Mouse (Mus musculus) testis, adult 2 months (tissue): ENCODE measurements around the gene B4galnt4. TPM values are rescaled to one million over a fixed set of nuclear protein-coding genes. Genes with fewer than 3 reads are reported as not detected.

Source experiments
- H3K27ac ChIP-seq: fragments of 200-500 bp; 2 replicates; pipeline ENCODE4 v1.5.1; 2012; ENCODE audit warnings: low read depth, low read length; ENCODE audit not compliant: control insufficient read depth, insufficient read depth
- H3K27me3 ChIP-seq: fragments of 200-500 bp; 2 replicates; pipeline ENCODE4 v1.6.1; 2012; ENCODE audit warnings: mild to moderate bottlenecking, low read length, moderate library complexity; ENCODE audit not compliant: control insufficient read depth, insufficient read depth
- H3K36me3 ChIP-seq: fragments of 200-500 bp; 2 replicates; pipeline ENCODE4 v1.6.1; 2012; ENCODE audit warnings: mild to moderate bottlenecking, low read length; ENCODE audit not compliant: control insufficient read depth, insufficient read depth
- H3K4me1 ChIP-seq: fragments of 200-500 bp; 2 replicates; pipeline ENCODE4 v1.6.1; 2012; ENCODE audit warnings: low read length; ENCODE audit not compliant: control insufficient read depth, insufficient read depth
- H3K4me3 ChIP-seq: fragments of 200-500 bp; 2 replicates; pipeline ENCODE4 v1.5.1; 2012; ENCODE audit warnings: low read depth, mild to moderate bottlenecking, low read length, moderate library complexity, mixed read lengths; ENCODE audit not compliant: control insufficient read depth
- CTCF ChIP-seq: fragments of 200-500 bp; IDR thresholded peaks from 2 replicates; pipeline ENCODE4 v1.5.1; 2012; ENCODE audit warnings: low read depth, mild to moderate bottlenecking, inconsistent platforms, low read length, moderate library complexity; ENCODE audit not compliant: control insufficient read depth, insufficient read depth, insufficient replicate concordance
- POLR2A ChIP-seq: fragments of 200-500 bp; IDR thresholded peaks from 2 replicates; pipeline ENCODE4 v1.6.1; 2012; ENCODE audit warnings: low read depth, mild to moderate bottlenecking, inconsistent platforms, low read length, moderate library complexity; ENCODE audit not compliant: control insufficient read depth
- polyA plus RNA-seq: library from polyadenylated mRNA; depleted of rRNA; stranded (reverse); fragments of >200 nt; gene quantifications from 2 replicates; pipeline ENCODE4 v1.2.3, GENCODE M21; 2012

The B4galnt4 gene
- polyA plus RNA-seq, 1 experiment, result 18.0 TPM

GRCm38 (mm10) chr7:141056976-141057375 lies 3.9 kb upstream of the B4galnt4 start:
- Histone ChIP-seq H3K27me3 (no peaks in the 10 kb centered on the region; the same call in 1 of the 2 replicates), H3K4me1 (peaks cover 8% of the 10 kb centered on the region), H3K27ac (no peak overlapping the region), H3K36me3 (no peaks in the 10 kb centered on the region), H3K4me3 (no peak overlapping the region)
- TF ChIP-seq CTCF (no peak), POLR2A (no peak)

GRCm38 (mm10) chr7:141057541-141057940 lies 3.4 kb upstream of the B4galnt4 start:
- H3K4me1 ChIP-seq, result peaks cover 8% of the 10 kb centered on the region

DNA sequence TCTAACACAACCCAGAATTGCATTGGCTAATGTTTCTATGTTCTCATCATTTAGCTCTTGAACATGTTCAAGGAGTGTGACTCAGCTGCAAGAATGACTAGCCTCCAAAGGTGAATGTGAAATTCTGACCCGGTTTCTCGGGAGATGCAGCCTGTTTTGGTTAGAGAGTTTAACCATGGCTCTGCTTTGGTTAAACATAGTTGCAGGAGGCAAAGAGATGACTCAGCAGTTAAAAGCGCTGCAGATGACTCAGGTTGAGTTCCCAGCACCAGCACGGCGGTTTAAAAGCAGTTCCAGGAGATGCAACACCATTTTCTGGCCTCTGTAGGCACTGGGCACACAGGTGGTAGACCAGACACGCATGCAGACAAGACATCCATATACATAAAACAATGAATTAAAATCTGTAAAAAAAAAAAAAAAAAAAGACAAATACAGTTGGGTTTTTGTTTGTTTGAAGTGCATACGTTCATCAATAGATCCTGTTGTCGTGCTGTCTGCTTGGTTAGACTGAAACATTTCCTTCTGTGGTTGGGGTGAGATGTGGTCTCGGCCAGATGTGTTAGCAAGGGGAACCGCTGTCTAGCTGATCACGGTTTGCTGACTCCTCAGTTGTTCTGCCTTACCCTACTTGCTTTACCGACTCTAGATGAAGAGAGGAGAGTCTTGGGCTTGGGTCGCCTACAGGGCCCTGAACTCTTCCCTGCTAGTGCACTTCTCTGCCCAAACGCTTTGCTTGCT lies 2.1 kb upstream of the B4galnt4 start:
- H3K27me3 ChIP-seq, result no peaks in the 10 kb centered on the region; the same call in 1 of the 2 replicates
- H3K4me3 ChIP-seq, result no peak overlapping the region
- H3K36me3 ChIP-seq, result no peaks in the 10 kb centered on the region
- peaks cover 8% of the 10 kb centered on the region for H3K4me1 ChIP-seq
- TF ChIP-seq CTCF, result no peak
- TF ChIP-seq POLR2A, result no peak
- no peak overlapping the region for H3K27ac ChIP-seq

More at GRCm38 (mm10) chr7:141057541-141057940, 3.4 kb upstream of the B4galnt4 start:
- no peak overlapping the region for H3K27ac ChIP-seq
- no peaks in the 10 kb centered on the region; the same call in 1 of the 2 replicates for H3K27me3 ChIP-seq
- H3K4me3 ChIP-seq, result no peak overlapping the region
- no peak for TF ChIP-seq CTCF
- no peaks in the 10 kb centered on the region for H3K36me3 ChIP-seq

DNA sequence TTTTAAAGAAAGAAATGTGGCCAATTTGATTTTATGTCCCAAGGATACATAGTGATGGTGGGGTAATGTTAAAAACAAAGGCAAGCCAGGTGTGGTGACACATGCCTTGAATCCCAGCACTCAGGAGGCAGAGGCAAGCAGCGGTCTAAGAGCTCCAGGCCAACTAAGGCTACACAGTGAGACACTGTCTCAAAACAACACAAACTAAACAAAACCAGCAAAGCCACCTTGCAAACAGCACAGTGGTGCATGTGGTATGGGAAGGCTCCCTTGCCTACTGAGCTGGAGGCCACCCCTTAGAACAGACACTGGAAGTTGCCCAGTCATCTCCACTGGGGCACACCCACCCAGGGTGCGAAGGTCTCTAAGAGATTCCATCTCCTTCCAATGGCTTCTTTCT lies 975 bp upstream of the B4galnt4 start:
- TF ChIP-seq POLR2A (no peak), CTCF (no peak)
- Histone ChIP-seq H3K36me3 (no peaks in the 10 kb centered on the region), H3K27me3 (no peaks in the 10 kb centered on the region; the same call in 1 of the 2 replicates), H3K4me3 (peak overlapping the region; percentile 87), H3K4me1 (peaks cover 8% of the 10 kb centered on the region), H3K27ac (no peak overlapping the region)

GRCm38 (mm10) chr7:141061269-141061692 lies 377 bp downstream of the B4galnt4 start:
- no peak overlapping the region for H3K27ac ChIP-seq
- TF ChIP-seq CTCF, result no peak
- TF ChIP-seq POLR2A, result peak; percentile 44; the same call in 1 of the 2 replicates
- no peaks in the 10 kb centered on the region for H3K36me3 ChIP-seq

DNA sequence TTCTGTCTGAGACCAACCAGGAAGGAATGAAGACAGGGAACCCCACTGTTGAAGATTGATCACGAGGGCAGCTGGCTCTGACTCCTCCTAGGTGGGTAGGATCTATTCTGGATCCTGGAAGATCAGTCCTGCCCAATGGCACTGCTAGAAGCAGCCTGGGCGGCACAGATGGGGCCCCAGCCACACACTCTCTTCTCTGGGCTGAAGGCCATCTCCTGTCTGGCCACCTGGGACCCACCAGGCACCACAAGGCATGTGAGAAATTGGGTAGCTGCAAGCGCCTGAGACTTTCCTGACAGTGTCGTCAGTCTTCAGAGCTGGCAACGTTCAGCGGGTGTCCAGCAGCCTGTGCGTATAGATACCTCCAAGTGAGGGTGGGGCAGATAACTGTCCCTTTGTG lies 1.6 kb downstream of the B4galnt4 start:
- Histone ChIP-seq H3K27me3 (no peaks in the 10 kb centered on the region; the same call in 1 of the 2 replicates), H3K4me1 (peaks cover 8% of the 10 kb centered on the region), H3K27ac (no peak overlapping the region), H3K4me3 (no peak overlapping the region), H3K36me3 (no peaks in the 10 kb centered on the region)
- no peak for TF ChIP-seq CTCF
- no peak for TF ChIP-seq POLR2A

More at GRCm38 (mm10) chr7:141061269-141061692, 377 bp downstream of the B4galnt4 start:
- H3K27me3 ChIP-seq, result no peaks in the 10 kb centered on the region; the same call in 1 of the 2 replicates
- H3K4me1 ChIP-seq, result peaks cover 8% of the 10 kb centered on the region
- H3K4me3 ChIP-seq, result peak overlapping the region; percentile 87

DNA sequence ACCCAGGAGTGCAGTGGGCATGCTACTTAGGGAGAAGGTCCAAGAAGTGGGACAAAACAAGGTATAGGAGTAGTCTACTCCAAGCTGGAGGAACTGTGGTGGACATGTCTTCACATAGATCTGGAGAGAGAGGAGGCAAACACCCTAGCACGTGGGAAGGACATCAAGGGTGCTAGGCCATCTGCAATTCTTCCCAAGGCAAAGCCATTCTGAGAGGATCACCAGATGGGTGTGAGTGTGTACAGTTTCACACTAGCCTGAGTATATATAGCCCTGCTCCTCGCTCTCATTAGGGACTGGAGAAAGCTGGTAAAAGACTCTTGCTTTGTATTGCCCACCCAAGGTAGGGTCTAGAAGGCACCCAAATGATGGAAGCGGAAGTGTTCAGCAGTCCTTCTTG lies 2.4 kb downstream of the B4galnt4 start:
- no peak overlapping the region for H3K27ac ChIP-seq
- H3K36me3 ChIP-seq, result no peaks in the 10 kb centered on the region
- TF ChIP-seq CTCF (no peak), POLR2A (no peak)
- no peaks in the 10 kb centered on the region; the same call in 1 of the 2 replicates for H3K27me3 ChIP-seq
- no peak overlapping the region for H3K4me3 ChIP-seq
- H3K4me1 ChIP-seq, result peaks cover 8% of the 10 kb centered on the region
